Mouse (Mus musculus) left cerebral cortex, postnatal 14 days (tissue): Measurements from ENCODE around the gene 9930111J21Rik1. TPM values are rescaled to one million over a fixed set of nuclear protein-coding genes. Genes with fewer than 3 reads are reported as not detected.
"Not testable (repeated sequence)": the region's sequence is repeated elsewhere in the genome, so short reads cannot be mapped to it uniquely, and the experiment has no call there.

ENCODE experiments used
- DNase-seq, 2 experiments: peaks; one replicate each; pipeline ENCODE4 v3.0.0; 2021 to 2022; ENCODE audit warnings: low spot score in 2 of 2, mixed read lengths in 1 of 2
- intact Hi-C: fragments of 180-260 bp; cut with DNase I; formaldehyde crosslinking; loops from one replicate; pipeline ENCODE4 v1.15.1; 2025
- long read RNA-seq, 2 experiments: library from polyadenylated mRNA; stranded (forward); transcript quantifications; one replicate each; pipeline ENCODE4 v2.0.0; 2021
- total RNA-seq, 2 experiments: library from RNA; stranded (reverse); gene quantifications; 2 replicates each; pipeline ENCODE4 v1.2.3; 2021

The 9930111J21Rik1 gene
- total RNA-seq, result 1 to 10 TPM in 1 of 2 experiments, under 1 TPM in 1; 0.94 to 1.1 TPM
- long read RNA-seq, experiment 1, result 0 reads
- long read RNA-seq, experiment 2, result 0 reads

- intact Hi-C loops, DNase-seq: not testable (repeated sequence)
Measured at GRCm38 (mm10) chr11:48979251-48979650, at the start of gene 9930111J21Rik1. Gene 9930111J21Rik1 (minus strand): TSS chr11:48979398.

- intact Hi-C loops, DNase-seq: not testable (repeated sequence)
Measured at GRCm38 (mm10) chr11:49012074-49012473, 32.9 kb upstream of the 9930111J21Rik1 start.

DNA sequence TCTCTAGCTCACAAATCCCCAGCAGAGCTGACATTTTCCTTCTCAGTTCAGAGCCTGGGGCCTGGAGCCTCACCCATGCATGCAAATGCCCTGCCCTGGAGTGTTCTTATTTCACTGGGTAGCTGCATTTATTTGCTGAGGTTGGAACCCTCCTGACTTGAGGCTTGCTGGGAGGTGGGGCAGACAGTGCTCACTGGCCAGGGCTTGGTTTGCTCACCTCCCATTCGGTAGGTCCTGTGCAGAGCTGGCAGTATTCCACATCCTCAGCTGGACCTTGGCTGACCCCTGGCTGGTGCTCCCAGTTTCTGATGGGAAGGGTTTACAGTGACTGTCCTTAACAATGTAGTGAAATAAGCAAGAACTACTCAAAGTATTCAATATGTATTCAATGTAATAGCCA is 27.6 kb upstream of the 9930111J21Rik1 start:
- intact Hi-C loops, DNase-seq: not testable (repeated sequence)

DNA sequence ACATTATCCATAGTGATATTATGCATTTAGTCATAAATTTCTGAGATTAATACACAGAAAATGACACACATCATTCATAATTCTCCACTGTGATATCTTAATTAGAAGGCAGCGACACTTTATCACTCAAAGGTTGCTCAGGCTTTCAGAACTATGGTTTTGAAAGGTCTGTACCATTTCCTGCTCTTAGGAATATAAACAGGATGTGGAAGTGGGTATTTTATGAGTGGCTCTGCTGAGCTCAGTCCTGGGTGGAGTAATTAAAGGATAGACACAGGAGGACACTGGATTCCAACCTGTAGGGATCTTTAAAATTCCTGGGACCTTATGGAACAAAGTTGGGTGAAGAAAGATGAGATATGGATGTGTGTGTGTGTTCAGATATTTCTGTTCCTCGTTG is 27.1 kb upstream of the 9930111J21Rik1 start:
- intact Hi-C loops, DNase-seq: not testable (repeated sequence)

DNA sequence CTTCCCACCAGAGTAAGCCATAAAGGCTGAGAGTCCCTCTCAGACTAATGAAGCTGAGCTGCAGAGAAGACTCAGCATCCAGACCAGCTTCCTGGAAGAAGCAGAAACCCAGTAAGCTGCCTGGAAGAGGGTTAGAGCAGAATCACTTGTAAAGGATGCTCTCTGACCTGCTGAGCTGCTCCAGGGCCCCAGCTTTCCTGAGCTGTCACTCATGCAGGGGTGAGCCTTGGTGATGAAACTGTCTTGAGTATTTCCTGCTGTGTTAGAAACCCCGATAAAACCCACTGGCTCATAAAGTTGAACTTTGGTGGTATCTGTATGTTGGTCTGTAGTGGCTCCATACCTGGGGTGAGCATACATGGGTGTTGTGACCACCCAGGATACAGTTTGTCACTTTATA is 21.2 kb upstream of the 9930111J21Rik1 start:
- intact Hi-C loops, DNase-seq: not testable (repeated sequence)

GRCm38 (mm10) chr11:48994018-48994417 is 14.8 kb upstream of the 9930111J21Rik1 start, which contains the start of gene Tgtp1:
Gene Tgtp1 (minus strand): TSS chr11:48994172.
- DNase-seq, intact Hi-C loops: not testable (repeated sequence)

GRCm38 (mm10) chr11:48993296-48993695 is 14.1 kb upstream of the 9930111J21Rik1 start:
- DNase-seq, intact Hi-C loops: not testable (repeated sequence)

DNA sequence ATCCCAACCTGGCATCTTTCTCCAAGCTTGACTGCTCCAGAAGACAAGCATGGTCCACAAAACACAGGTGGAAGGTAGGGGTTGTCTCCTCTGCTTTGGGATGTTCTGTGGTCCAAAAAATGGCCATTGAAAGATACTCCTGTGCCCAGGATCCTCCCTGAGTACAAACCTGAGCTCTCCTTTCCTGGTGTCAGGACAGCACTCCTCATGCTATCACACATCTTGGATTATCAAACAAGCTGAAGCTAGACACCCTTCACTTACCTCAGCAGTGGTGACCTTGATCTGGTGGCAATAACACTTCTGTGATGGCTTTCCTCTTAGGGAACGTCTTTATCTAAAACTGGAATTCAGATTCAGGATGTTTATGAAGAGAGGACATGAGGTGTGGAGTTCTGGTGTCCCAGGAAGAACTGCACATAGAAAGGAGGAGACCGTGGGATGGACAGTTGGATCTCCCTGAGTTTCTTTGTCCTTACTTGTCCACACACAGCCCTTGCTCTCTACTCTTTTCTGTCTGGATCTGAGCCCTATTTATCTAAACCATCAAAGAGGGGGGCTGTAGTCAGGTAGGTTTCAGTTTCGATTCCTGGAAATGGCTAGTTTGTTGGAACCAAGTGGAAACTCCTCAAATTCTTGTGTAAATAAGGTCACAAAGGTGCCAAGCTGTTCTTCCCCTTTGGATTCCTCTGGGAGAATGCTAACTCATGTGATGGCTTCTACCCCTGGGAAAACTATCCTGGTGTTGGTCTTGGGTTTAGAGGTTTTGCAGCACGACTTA is 12.7 kb upstream of the 9930111J21Rik1 start, which contains the start of gene Gm12185:
Gene Gm12185 (minus strand): TSS at position 487 of the 781 bp plus-strand sequence.
- DNase-seq, intact Hi-C loops: not testable (repeated sequence)

- DNase-seq, intact Hi-C loops: not testable (repeated sequence)
Measured at GRCm38 (mm10) chr11:48989981-48990380, 10.8 kb upstream of the 9930111J21Rik1 start.

DNA sequence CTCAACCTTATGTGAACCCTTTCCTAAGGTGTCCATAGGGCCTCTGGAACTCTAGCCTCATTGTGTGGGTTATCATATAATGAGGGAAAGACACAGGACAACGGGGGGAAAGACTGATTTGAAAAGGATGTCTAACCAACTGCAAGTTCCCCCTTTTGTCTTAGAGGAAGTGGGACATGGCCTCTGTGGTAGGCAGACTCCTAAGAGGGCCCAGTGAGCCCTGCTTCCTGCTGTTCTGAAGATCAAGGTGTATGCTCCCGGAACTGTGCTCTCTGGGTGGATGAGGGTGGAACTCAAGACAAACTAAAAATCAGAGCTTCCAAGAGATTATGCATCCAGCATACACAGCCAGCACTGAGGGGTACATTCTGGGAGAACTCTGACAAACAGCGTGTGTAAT is 9.0 kb upstream of the 9930111J21Rik1 start:
- intact Hi-C loops, DNase-seq: not testable (repeated sequence)

GRCm38 (mm10) chr11:48982848-48983247 is 3.6 kb upstream of the 9930111J21Rik1 start:
- intact Hi-C loops, DNase-seq: not testable (repeated sequence)

DNA sequence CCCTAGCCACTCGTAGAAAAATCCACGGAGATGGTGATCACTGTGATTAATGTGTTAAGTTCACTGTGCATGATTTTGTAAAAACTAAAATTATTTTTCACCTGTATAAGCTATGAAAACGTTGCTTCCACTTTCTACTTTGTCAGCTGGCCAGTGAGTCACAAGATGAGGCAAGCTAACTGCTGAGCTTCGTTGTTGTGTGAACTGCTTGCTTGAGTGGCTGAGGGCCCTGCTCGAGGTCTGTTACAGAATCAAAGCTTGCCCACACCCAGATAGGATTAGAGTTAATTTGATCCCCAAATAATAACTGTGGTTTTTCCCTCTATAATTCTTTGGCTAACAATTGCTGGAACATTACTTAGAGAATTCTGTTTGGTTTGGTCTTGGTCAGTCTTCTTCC is 854 bp upstream of the 9930111J21Rik1 start:
- intact Hi-C loops, DNase-seq: not testable (repeated sequence)

GRCm38 (mm10) chr11:48978240-48978939 is 808 bp downstream of the 9930111J21Rik1 start, which contains the start of gene Olfr56:
Gene Olfr56 (plus strand): TSS chr11:48978889.
- intact Hi-C loops, DNase-seq: not testable (repeated sequence)

- DNase-seq, intact Hi-C loops: not testable (repeated sequence)
Measured at GRCm38 (mm10) chr11:48974686-48975085, 4.5 kb downstream of the 9930111J21Rik1 start.

- intact Hi-C loops, result not testable (repeated sequence)
Measured at GRCm38 (mm10) chr11:48946090-48946489, 33.1 kb downstream of the 9930111J21Rik1 start, which contains the start of gene Psme2b. Gene Psme2b (minus strand): TSS chr11:48946190.

DNA sequence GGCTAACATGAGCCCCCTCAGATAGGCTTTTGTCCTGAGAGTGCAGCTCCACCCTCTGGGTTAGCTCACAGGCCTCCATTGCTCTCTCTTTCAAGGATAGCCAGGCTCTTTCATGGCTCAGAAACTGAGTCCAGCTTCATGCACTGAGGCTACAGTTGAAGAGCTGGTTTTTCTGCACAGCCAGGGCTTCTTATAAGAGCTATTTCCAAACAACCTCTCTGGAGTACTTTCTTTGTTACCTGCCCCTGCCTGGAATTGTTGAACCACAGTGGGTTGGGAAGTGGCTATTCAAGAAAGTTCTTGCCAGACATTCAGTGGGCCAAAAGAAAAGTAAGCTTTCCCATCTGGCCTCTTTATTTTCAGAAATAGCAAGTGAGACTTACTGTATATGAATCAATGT is 39.9 kb downstream of the 9930111J21Rik1 start:
- DNase-seq, intact Hi-C loops: not testable (repeated sequence)

More at GRCm38 (mm10) chr11:48946090-48946489, 33.1 kb downstream of the 9930111J21Rik1 start, which contains the start of gene Psme2b:
- DNase-seq, result not testable (repeated sequence)

DNA sequence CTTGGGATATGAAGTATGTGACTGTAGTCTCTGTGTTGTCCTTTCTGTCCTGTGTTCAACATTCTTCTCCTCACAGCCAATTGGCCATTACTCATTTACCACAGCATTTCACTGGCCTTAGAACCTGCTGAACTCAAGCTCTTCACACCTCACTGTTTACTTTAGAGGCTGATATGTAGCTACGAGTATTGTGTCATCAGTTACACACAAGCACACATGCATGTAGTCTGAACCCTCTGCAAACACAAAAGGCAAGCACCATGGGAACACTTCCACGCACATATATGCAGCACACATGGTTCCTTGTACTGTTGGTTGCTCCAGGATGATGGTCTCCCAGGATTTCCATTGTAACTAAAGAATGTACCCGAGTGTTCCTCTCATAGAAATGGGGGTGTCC is 43.9 kb downstream of the 9930111J21Rik1 start:
- DNase-seq, intact Hi-C loops: not testable (repeated sequence)

DNA sequence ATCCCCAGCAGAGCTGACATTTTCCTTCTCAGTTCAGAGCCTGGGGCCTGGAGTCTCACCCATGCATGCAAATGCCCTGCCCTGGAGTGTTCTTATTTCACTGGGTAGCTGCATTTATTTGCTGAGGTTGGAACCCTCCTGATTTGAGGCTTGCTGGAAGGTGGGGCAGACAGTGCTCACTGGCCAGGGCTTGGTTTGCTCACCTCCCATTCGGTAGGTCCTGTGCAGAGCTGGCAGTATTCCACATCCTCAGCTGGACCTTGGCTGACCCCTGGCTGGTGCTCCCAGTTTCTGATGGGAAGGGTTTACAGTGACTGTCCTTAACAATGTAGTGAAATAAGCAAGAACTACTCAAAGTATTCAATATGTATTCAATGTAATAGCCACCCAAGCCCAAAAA is 45.3 kb downstream of the 9930111J21Rik1 start:
- intact Hi-C loops, DNase-seq: not testable (repeated sequence)

DNA sequence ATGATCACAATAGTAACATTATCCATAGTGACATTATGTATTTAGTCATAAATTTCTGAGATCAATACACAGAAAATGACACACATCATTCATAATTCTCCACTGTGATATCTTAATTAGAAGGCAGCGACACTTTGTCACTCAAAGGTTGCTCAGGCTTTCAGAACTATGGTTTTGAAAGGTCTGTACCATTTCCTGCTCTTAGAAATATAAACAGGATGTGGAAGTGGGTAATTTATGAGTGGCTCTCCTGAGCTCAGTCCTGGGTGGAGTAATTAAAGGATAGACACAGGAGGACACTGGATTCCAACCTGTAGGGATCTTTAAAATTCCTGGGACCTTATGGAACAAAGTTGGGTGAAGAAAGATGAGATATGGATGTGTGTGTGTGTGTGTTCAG is 45.8 kb downstream of the 9930111J21Rik1 start:
- intact Hi-C loops, DNase-seq: not testable (repeated sequence)

DNA sequence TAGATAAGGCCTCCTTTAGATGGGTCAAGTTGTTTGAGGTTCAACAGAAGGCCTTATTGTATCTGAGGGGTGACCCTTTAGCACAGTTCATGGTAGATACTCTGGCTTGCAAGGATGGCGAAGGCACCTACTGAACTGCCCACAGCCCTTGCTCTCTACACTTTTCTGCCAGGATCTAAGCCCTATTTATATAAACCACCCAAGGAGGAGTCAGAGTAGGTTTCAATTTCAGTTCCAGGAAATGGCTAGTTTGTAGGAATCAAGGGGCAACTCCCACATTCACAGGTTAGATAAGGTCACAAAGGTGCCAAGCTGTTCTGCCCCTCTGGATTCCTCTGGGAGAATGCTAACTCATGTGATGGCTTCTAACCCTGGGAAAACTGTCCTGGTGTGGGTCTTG is 51.1 kb downstream of the 9930111J21Rik1 start:
- intact Hi-C loops, DNase-seq: not testable (repeated sequence)
